Mouse (Mus musculus): ENCODE results near the gene Hoxa7. TPM values are rescaled to one million over a fixed set of nuclear protein-coding genes. Genes with fewer than 3 reads are reported as not detected.

Hoxa7 gene
- polyA plus RNA-seq, 1 experiment, result not detected

- 5% methylated on average over 55 of the region's 55 CpGs for WGBS
- Histone ChIP-seq H3K27ac (ENCODE audit: insufficient read depth, low read depth, low read length) (no peak overlapping the region), H3K4me1 (ENCODE audit: control insufficient read depth, insufficient read depth, low read length) (peaks cover 4% of the 10 kb centered on the region), H3K4me3 (ENCODE audit: insufficient read depth, low read depth, low read length) (no peak overlapping the region)
- no peak for TF ChIP-seq POLR2A (IDR thresholded peaks at IDR 0.05; ENCODE audit: insufficient read depth, low read depth, low read length)
- no peak for TF ChIP-seq CTCF (IDR thresholded peaks at IDR 0.05; ENCODE audit: insufficient read depth, low read depth, low read length)
These were observed 15.7 kb downstream of the Hoxa7 start for GRCm38 (mm10) chr6:52205638-52206621.

GRCm38 (mm10) chr6:52205221-52205620 lies 16.4 kb downstream of the Hoxa7 start:
- no peak for TF ChIP-seq CTCF (IDR thresholded peaks at IDR 0.05; ENCODE audit: insufficient read depth, low read depth, low read length)
- no peak for TF ChIP-seq POLR2A (IDR thresholded peaks at IDR 0.05; ENCODE audit: insufficient read depth, low read depth, low read length)
- 5% methylated on average over 14 of the region's 14 CpGs for WGBS
- H3K4me1 ChIP-seq (ENCODE audit: control insufficient read depth, insufficient read depth, low read length), result peaks cover 4% of the 10 kb centered on the region
- H3K27ac ChIP-seq (ENCODE audit: insufficient read depth, low read depth, low read length), result no peak overlapping the region
- no peak overlapping the region for H3K4me3 ChIP-seq (ENCODE audit: insufficient read depth, low read depth, low read length)

GRCm38 (mm10) chr6:52204050-52204752 lies 17.5 kb downstream of the Hoxa7 start, which contains the start of gene Hoxa5:
Gene Hoxa5, minus strand, starts transcription at chr6:52204587.
- 2% methylated on average over 65 of the region's 65 CpGs for WGBS
- TF ChIP-seq CTCF (IDR thresholded peaks at IDR 0.05; ENCODE audit: insufficient read depth, low read depth, low read length) (no peak), POLR2A (IDR thresholded peaks at IDR 0.05; ENCODE audit: insufficient read depth, low read depth, low read length) (no peak)
- no peak within 1 kb of the TSS for H3K27ac ChIP-seq (ENCODE audit: insufficient read depth, low read depth, low read length)
- peaks cover 4% of the 10 kb centered on the region for H3K4me1 ChIP-seq (ENCODE audit: control insufficient read depth, insufficient read depth, low read length)
- no peak within 1 kb of the TSS for H3K4me3 ChIP-seq (ENCODE audit: insufficient read depth, low read depth, low read length)

DNA sequence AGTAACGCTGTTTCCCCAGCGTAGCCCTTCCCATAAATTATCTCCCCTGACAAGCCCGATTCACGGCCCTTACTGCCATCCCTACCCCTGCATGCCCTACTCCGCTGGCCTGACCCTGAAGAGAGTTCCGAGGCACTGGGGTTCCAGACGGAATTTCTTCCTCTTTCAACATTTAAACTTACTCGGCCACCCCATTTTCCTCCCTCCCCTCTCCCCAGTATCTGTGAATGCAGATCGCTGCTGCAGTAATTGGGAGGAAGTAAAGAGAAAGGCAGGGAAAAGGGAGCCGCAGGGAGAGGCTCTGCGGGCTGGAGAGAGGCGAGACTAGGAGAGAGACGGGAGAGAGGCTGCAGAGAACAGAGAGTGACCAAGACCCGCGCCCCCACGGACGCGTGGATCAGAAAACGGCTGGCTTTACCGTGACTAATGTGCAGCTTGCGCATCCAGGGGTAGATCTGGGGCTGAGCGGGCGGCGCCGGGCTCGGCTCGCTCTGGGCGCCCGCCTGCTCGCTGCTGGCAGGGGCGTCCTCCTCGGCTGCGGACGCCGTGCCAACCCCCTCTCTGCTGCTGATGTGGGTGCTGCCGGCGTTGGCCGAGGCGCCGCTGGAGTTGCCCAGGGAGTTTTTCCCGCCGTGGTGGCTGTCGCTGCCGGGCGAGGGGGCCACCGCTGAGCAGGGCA lies 18.1 kb downstream of the Hoxa7 start:
- Histone ChIP-seq H3K4me1 (ENCODE audit: control insufficient read depth, insufficient read depth, low read length) (peaks cover 4% of the 10 kb centered on the region), H3K27ac (ENCODE audit: insufficient read depth, low read depth, low read length) (no peak overlapping the region), H3K4me3 (ENCODE audit: insufficient read depth, low read depth, low read length) (no peak overlapping the region)
- WGBS, result 1% methylated on average over 46 of the region's 46 CpGs
- TF ChIP-seq POLR2A (IDR thresholded peaks at IDR 0.05; ENCODE audit: insufficient read depth, low read depth, low read length), result no peak
- TF ChIP-seq CTCF (IDR thresholded peaks at IDR 0.05; ENCODE audit: insufficient read depth, low read depth, low read length), result no peak

DNA sequence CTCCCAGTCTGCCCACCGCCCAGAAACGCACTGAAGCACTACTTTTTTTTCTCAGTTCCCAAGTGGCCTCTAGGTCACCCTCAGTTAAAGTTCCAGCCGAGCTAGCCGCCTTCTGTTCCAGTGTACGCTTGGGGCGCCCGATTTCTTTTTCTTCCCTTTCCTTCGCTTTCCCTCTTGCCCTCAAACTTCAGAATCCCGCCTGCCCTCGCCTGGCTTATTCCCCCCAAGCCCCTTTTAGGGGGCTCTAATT lies 18.6 kb downstream of the Hoxa7 start:
- H3K4me1 ChIP-seq (ENCODE audit: control insufficient read depth, insufficient read depth, low read length), result peaks cover 4% of the 10 kb centered on the region
- no peak overlapping the region for H3K27ac ChIP-seq (ENCODE audit: insufficient read depth, low read depth, low read length)
- H3K4me3 ChIP-seq (ENCODE audit: insufficient read depth, low read depth, low read length), result no peak overlapping the region
- TF ChIP-seq POLR2A (IDR thresholded peaks at IDR 0.05; ENCODE audit: insufficient read depth, low read depth, low read length), result no peak
- no peak for TF ChIP-seq CTCF (IDR thresholded peaks at IDR 0.05; ENCODE audit: insufficient read depth, low read depth, low read length)
- WGBS, result 4% methylated on average over 10 of the region's 10 CpGs

DNA sequence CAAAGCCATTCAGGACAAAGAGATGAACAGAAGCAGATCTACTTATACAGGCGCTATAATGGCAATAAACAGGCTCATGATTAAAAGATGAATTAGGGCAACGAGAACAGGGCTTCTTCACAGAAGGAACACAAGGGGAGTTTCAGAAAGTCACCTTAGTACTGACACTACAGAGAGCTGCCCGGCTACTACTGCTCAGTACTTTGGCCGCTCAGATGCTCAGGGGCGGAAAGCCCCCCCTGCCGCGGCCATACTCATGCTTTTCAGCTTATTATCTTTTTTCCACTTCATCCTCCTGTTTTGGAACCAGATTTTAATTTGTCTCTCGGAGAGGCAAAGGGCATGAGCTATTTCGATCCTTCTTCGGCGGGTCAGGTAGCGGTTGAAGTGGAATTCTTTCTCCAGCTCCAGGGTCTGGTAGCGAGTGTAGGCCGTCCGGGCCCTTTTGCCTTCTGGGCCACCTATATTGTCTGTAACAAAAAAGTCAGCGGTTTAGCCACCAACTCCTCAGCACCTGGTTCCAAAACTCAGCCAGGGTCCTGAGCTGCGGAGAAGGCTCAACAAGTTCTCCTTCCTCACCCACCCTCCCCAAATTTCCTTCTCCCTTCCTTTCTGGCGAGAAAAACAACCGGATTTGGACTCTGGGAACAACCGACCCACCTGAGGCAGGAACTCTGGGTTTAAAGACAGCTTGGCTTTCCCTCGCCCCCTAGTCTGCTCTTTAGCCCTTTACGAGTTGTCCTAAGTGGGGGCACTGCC lies 19.1 kb downstream of the Hoxa7 start:
- peaks cover 4% of the 10 kb centered on the region for H3K4me1 ChIP-seq (ENCODE audit: control insufficient read depth, insufficient read depth, low read length)
- no peak for TF ChIP-seq POLR2A (IDR thresholded peaks at IDR 0.05; ENCODE audit: insufficient read depth, low read depth, low read length)
- TF ChIP-seq CTCF (IDR thresholded peaks at IDR 0.05; ENCODE audit: insufficient read depth, low read depth, low read length), result no peak
- H3K27ac ChIP-seq (ENCODE audit: insufficient read depth, low read depth, low read length), result no peak overlapping the region
- 5% methylated on average over 22 of the region's 22 CpGs for WGBS
- H3K4me3 ChIP-seq (ENCODE audit: insufficient read depth, low read depth, low read length), result no peak overlapping the region

DNA sequence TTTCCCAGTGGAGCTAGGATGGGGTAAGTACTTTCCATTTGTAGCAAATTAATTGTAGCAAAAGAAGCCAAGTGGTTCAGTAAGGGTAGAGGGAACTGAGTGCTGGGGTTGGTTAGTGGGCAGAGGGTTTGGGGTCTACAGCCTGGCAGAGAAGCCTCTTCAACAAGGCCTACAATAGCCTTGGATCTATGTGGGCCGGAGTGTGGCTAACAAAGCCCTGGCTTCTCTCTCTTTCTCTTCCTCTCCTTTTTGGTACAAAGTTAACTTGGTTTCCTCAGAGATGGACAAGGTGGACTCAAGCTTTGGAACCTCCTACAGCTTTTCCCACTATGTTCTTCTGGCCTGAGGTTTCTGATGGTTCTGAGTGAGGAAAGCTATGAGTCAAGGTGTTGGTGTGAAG lies 20.4 kb downstream of the Hoxa7 start:
- TF ChIP-seq POLR2A (IDR thresholded peaks at IDR 0.05; ENCODE audit: insufficient read depth, low read depth, low read length) (no peak), CTCF (IDR thresholded peaks at IDR 0.05; ENCODE audit: insufficient read depth, low read depth, low read length) (no peak)
- Histone ChIP-seq H3K27ac (ENCODE audit: insufficient read depth, low read depth, low read length) (no peak overlapping the region), H3K4me3 (ENCODE audit: insufficient read depth, low read depth, low read length) (no peak overlapping the region), H3K4me1 (ENCODE audit: control insufficient read depth, insufficient read depth, low read length) (peaks cover 4% of the 10 kb centered on the region)
- WGBS, result 13% methylated on average over 1 of the region's 1 CpGs

DNA sequence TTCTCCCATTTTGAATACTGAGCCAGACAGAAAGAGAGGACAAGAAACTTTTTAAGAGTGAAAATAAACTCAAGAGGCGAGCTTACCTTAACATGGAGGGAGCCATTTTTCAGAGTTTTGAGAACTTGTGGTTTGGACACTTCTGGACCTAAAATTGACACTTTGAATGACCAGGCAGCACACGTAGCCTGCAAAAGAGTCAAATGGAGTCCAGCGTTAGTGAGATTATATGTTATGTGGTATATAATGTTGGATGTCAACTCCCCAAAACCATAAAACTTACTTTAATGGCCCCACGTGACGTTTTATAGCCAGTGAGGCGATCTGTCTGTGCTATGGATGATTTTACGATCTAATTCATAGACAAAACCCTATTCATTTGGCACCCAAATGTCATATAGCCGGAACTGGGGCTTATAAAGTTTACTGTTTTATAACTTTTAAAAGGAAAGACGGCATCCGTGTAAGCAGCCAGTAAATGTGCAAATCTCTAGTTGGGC lies 20.9 kb downstream of the Hoxa7 start:
- Histone ChIP-seq H3K27ac (ENCODE audit: insufficient read depth, low read depth, low read length) (no peak overlapping the region), H3K4me3 (ENCODE audit: insufficient read depth, low read depth, low read length) (no peak overlapping the region)

More for the DNA sequence above, 20.9 kb downstream of the Hoxa7 start:
- 13% methylated on average over 10 of the region's 10 CpGs for WGBS
- peaks cover 4% of the 10 kb centered on the region for H3K4me1 ChIP-seq (ENCODE audit: control insufficient read depth, insufficient read depth, low read length)
- no peak for TF ChIP-seq POLR2A (IDR thresholded peaks at IDR 0.05; ENCODE audit: insufficient read depth, low read depth, low read length)
- no peak for TF ChIP-seq CTCF (IDR thresholded peaks at IDR 0.05; ENCODE audit: insufficient read depth, low read depth, low read length)
